Mouse (Mus musculus): ENCODE results near the gene Fryl. TPM values are rescaled to one million over a fixed set of nuclear protein-coding genes. Genes with fewer than 3 reads are reported as not detected.

Fryl gene
- polyA plus RNA-seq, 1 experiment from 2014 or later: 30.8 TPM

DNA sequence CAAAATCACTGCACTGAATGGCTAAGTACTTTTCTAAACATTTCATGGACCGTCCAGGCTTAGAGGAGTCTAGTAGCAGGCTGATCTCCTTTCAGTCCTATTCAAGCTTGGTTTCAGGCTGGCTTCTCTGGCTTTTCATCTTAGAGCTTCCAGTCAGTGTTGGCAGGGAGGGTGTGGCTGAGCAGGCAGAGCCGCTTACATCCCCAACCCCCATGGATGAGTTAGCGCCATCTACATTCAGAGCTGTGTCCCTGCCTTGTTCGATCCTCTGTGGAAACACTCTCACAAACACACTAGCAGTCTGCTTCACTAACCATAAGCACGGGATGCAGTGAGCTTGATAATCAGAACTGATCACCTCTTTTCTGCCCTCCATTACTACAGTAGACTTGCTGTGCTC lies 283.5 kb downstream of the Fryl start:
- no peak overlapping the region for H3K4me2 ChIP-seq (replicated peaks)
- no peaks in the 10 kb centered on the region for H3K27me3 ChIP-seq
- H3K4me3 ChIP-seq (replicated peaks): no peak overlapping the region
- no peaks in the 10 kb centered on the region for H3K9me3 ChIP-seq (replicated peaks)
- peaks cover 41% of the 10 kb centered on the region for H3K36me3 ChIP-seq
- H3K27ac ChIP-seq (replicated peaks): no peak overlapping the region
- no peak for ATAC-seq (ENCODE audit: insufficient number of reproducible peaks, low FRiP score, low TSS enrichment, low read depth)
- 61% methylated on average over 5 of the region's 5 CpGs for WGBS
- H3K4me1 ChIP-seq: no peaks in the 10 kb centered on the region
- no peak overlapping the region for H3K9ac ChIP-seq

- H3K9me3 ChIP-seq (replicated peaks): no peaks in the 10 kb centered on the region
- H3K27ac ChIP-seq (replicated peaks): no peak overlapping the region
- no peaks in the 10 kb centered on the region for H3K27me3 ChIP-seq
- H3K9ac ChIP-seq: no peak overlapping the region
- no peak for ATAC-seq (ENCODE audit: insufficient number of reproducible peaks, low FRiP score, low TSS enrichment, low read depth)
- WGBS: 63% methylated on average over 4 of the region's 4 CpGs
- H3K4me2 ChIP-seq (replicated peaks): no peak overlapping the region
- peaks cover 41% of the 10 kb centered on the region for H3K36me3 ChIP-seq
- no peaks in the 10 kb centered on the region for H3K4me1 ChIP-seq
- H3K4me3 ChIP-seq (replicated peaks): no peak overlapping the region
These were observed 284.0 kb downstream of the Fryl start for GRCm38 (mm10) chr5:72972435-72972834.

Other genes starting within 250 kb of the Fryl start
- gene Slc10a4, start 249.7 kb downstream of the Fryl start, polyA plus RNA-seq (2015; fragmentation: Nextera tagmentation; extraction: Ambion mirVana): 0.31 and 0.66 TPM in 2 replicates
- gene Ociad1, start 36.2 kb upstream of the Fryl start, polyA plus RNA-seq (2015; fragmentation: Nextera tagmentation; extraction: Ambion mirVana): 234 and 236 TPM in 2 replicates
- gene Ociad2, start 84.4 kb upstream of the Fryl start, polyA plus RNA-seq (2015; fragmentation: Nextera tagmentation; extraction: Ambion mirVana): 12.0 and 13.5 TPM in 2 replicates
- gene Cwh43, start 149.5 kb upstream of the Fryl start, polyA plus RNA-seq (2015; fragmentation: Nextera tagmentation; extraction: Ambion mirVana): 5.2 and 5.8 TPM in 2 replicates
- 19.0 and 20.1 TPM in 2 replicates for gene Dcun1d4, start 224.4 kb upstream of the Fryl start, polyA plus RNA-seq (2015; fragmentation: Nextera tagmentation; extraction: Ambion mirVana)

Data from embryonic facial prominence, embryonic 15.5 days (tissue).